8 mouse cellular contexts compared by ENCODE assay signal in genomic region chr19:61097764-61098163, GRCm38 (mm10). TPM values are rescaled to one million over a fixed set of nuclear protein-coding genes. Genes with fewer than 3 reads are reported as not detected.
DNase-seq lines count a peak whose midpoint lies in the region; ATAC-seq lines count a peak whose summit lies in the region.

No protein-coding gene starts in this region.

- ATAC-seq in midbrain, embryonic 11.5 days (ENCODE audit: low FRiP score), result no peak
- no peak; the same call in 1 of the 2 replicates for ATAC-seq in midbrain, embryonic 15.5 days (replicated peaks)
- peak; percentile 89 for ATAC-seq in common myeloid progenitor, adult 5-6 weeks (replicated peaks; ENCODE audit: low read depth, poor library complexity, severe bottlenecking)

- peak; percentile 33 for DNase-seq in heart, adult 8-10 months (ENCODE audit: low spot score)
- no peak for DNase-seq in heart, adult 11 months
- peak; percentile 90 for DNase-seq in midbrain, embryonic 11.5 days (ENCODE audit: low spot score, missing footprints)
- DNase-seq in retina, postnatal 1 day, result peak; percentile 51
- DNase-seq in frontal cortex, postnatal 25 days (ENCODE audit: low spot score in 2 of 2), result no peak
- no peak for DNase-seq in adrenal gland, postnatal 36 days

- H3K4me1 ChIP-seq in midbrain, embryonic 11.5 days (ENCODE audit: control insufficient read depth, insufficient read depth, low read length), result no peaks in the 10 kb centered on the region
- H3K4me1 ChIP-seq in midbrain, embryonic 15.5 days, result 0 out of 2 replicates have a peak, but pooled peaks cover 2% of the 10 kb centered on the region

- H3K4me2 ChIP-seq in midbrain, embryonic 11.5 days, result no peak overlapping the region
- no peak overlapping the region for H3K4me2 ChIP-seq in midbrain, embryonic 15.5 days

- H3K9me3 ChIP-seq in midbrain, embryonic 11.5 days (ENCODE audit: control insufficient read depth, low read length), result no peaks in the 10 kb centered on the region
- H3K9me3 ChIP-seq in midbrain, embryonic 15.5 days, result no peaks in the 10 kb centered on the region

- H3K36me3 ChIP-seq in midbrain, embryonic 11.5 days (ENCODE audit: control insufficient read depth, insufficient read depth, low read length), result no peaks in the 10 kb centered on the region
- H3K36me3 ChIP-seq in midbrain, embryonic 15.5 days (replicated peaks), result no peaks in the 10 kb centered on the region

- no peak overlapping the region for H3K27ac ChIP-seq in midbrain, embryonic 11.5 days (ENCODE audit: low read depth, low read length)
- no peak overlapping the region for H3K27ac ChIP-seq in midbrain, embryonic 15.5 days

- no peak overlapping the region for H3K4me3 ChIP-seq in midbrain, embryonic 11.5 days (ENCODE audit: low read depth, low read length)
- H3K4me3 ChIP-seq in midbrain, embryonic 15.5 days, result no peak overlapping the region

- WGBS in midbrain, embryonic 11.5 days, result 31% methylated on average over 4 of the region's 4 CpGs
- 20% methylated on average over 4 of the region's 4 CpGs for WGBS in midbrain, embryonic 15.5 days

- H3K27me3 ChIP-seq in midbrain, embryonic 11.5 days (ENCODE audit: control insufficient read depth, insufficient read depth, low read length), result no peaks in the 10 kb centered on the region
- H3K27me3 ChIP-seq in midbrain, embryonic 15.5 days (replicated peaks), result no peaks in the 10 kb centered on the region

- H3K9ac ChIP-seq in midbrain, embryonic 11.5 days (ENCODE audit: low read length), result no peak overlapping the region
- H3K9ac ChIP-seq in midbrain, embryonic 15.5 days, result no peak overlapping the region; the same call in 1 of the 2 replicates

RNA-seq across cellular contexts. Expression of gene Zfp950, which starts 42.9 kb away (rescaled TPM):
- 10 to 100 TPM in 2 of 4 experiments, 1 to 10 TPM in 2; 5.4 to 15.5 (median 9.2) TPM for total RNA-seq in heart, adult 8-10 months (2022)
- polyA plus RNA-seq in midbrain, embryonic 11.5 days (2014; fragmentation: Nextera tagmentation; extraction: Ambion mirVana), result 24.7 and 30.7 TPM in 2 replicates
- 46.3 and 48.5 TPM in 2 replicates for polyA plus RNA-seq in midbrain, embryonic 15.5 days (2015; fragmentation: Nextera tagmentation; extraction: Ambion mirVana)
- 50.6 and 51.9 TPM in 2 replicates for total RNA-seq in common myeloid progenitor, adult 5-6 weeks (2017)
- total RNA-seq in adrenal gland, postnatal 36 days (2021), result 10 to 100 TPM; 40.2 to 41.2 TPM

Comparison
In these comparisons a context has a peak if more than half of its experiments do, and no peak if none do; other contexts are left out.
1. DNase-seq: peak in heart, adult 8-10 months (single experiment), midbrain, embryonic 11.5 days (single experiment) and retina, postnatal 1 day (single experiment); none in heart, adult 11 months (single experiment), frontal cortex, postnatal 25 days (0 of 2) and adrenal gland, postnatal 36 days (0 of 2).